Mouse (Mus musculus) CH12.LX (cell line): ENCODE data around the gene Catsper1.

Source experiments
- MAZ ChIP-seq: IDR thresholded peaks from 2 replicates; pipeline ENCODE4 v1.6.1; 2012; ENCODE audit warnings: low read depth, mild to moderate bottlenecking, inconsistent platforms, low read length, improper control_type of control experiment, moderate library complexity
- POLR2A ChIP-seq: IDR thresholded peaks from 2 replicates; pipeline ENCODE4 v1.6.1; 2011; ENCODE audit warnings: low read depth, mild to moderate bottlenecking, improper control_type of control experiment, low read length
- USF1 ChIP-seq: IDR thresholded peaks from 2 replicates; pipeline ENCODE4 v1.6.1; 2014; ENCODE audit warnings: low read depth, mild to moderate bottlenecking, inconsistent platforms, low read length, improper control_type of control experiment

GRCm38 (mm10) chr19:5356080-5356479 is 20.5 kb downstream of the Catsper1 start:
- TF ChIP-seq MAZ, result no peak
- TF ChIP-seq USF1, result no peak
- no peak for TF ChIP-seq POLR2A
